ENCODE assay signal across 30 mouse cellular contexts in the genomic region with DNA sequence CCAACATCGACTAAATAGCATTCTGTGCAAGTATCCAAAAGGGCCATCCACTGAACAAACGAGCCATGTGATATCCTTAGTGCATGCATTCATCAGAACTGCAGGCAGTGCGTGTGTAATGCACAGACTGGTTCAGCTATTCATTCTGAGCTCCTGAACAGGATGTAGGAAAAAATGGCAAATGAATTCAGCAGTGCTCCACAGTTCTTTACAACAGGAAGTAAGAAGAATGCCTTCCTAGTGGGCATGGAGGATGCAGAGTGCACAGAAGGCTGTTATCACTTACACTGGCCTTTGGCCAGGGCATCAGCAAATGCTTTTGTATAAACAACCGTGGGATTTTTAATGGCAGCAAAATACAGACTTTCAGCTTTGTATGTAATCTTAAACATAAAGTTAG.
DNase-seq lines count a peak whose midpoint lies in the region; ATAC-seq and TF ChIP-seq lines count a peak whose summit lies in the region.
"Had no signal": no experiment of that assay in that cellular context is flagged by ENCODE, and none has a peak within 500 bp of the region (broad histone marks: within the 10 kb centered on the region; RNA-seq: fewer than 3 reads in every experiment).

No protein-coding gene starts in this region.

- TF ChIP-seq POLR2A in lung, adult 2 months (IDR thresholded peaks at IDR 0.05; ENCODE audit: borderline replicate concordance, extremely low read depth, low read depth, low read length): no peak

- no peak overlapping the region for H3K4me2 ChIP-seq in heart, embryonic 16.5 days (ENCODE audit: low read depth, low read length)
- H3K4me2 ChIP-seq in lung, embryonic 15.5 days: no peak overlapping the region
- H3K4me2 ChIP-seq in forebrain, embryonic 13.5 days: no peak overlapping the region
- H3K4me2 ChIP-seq: hindbrain, embryonic 12.5 days; intestine, embryonic 15.5 days; limb, embryonic 15.5 days; neural tube, embryonic 15.5 days had no signal

- 56% methylated on average over 4 of the region's 4 CpGs for WGBS in heart, embryonic 16.5 days
- WGBS in heart, embryonic 10.5 days: 64% methylated on average over 4 of the region's 4 CpGs
- 62% methylated on average over 4 of the region's 4 CpGs for WGBS in lung, embryonic 15.5 days
- 49% methylated on average over 4 of the region's 4 CpGs for WGBS in lung, adult 2 months
- 53% methylated on average over 4 of the region's 4 CpGs for WGBS in forebrain, embryonic 13.5 days

- peak; percentile 6 for DNase-seq in adrenal gland, postnatal 14 days
- DNase-seq in adrenal gland, postnatal 4 days (ENCODE audit: low spot score in 2 of 2): no peak
- no peak for DNase-seq in heart, embryonic 10.5 days (ENCODE audit: low spot score)
- no peak for DNase-seq in lung, adult 2 months
- DNase-seq: adrenal gland, adult 2 months; cerebellum, adult 11 months; cerebellum, adult 9-10 months; cerebellum, postnatal 36 days; gastrocnemius, postnatal 14 days; heart, postnatal 36 days; kidney, adult 2 months; layer of hippocampus, postnatal 36 days; midbrain, embryonic 14.5 days; retina, postnatal 1 day; right cerebral cortex, postnatal 25 days; spleen, adult 18-20 months; thymus, postnatal 14 days had no signal

- no peak for TF ChIP-seq CTCF in lung, adult 2 months (IDR thresholded peaks at IDR 0.05; ENCODE audit: insufficient read depth, low read length)

- no peak overlapping the region for H3K9ac ChIP-seq in heart, embryonic 16.5 days (ENCODE audit: low read length)
- no peak overlapping the region for H3K9ac ChIP-seq in lung, embryonic 15.5 days
- H3K9ac ChIP-seq in forebrain, embryonic 13.5 days: no peak overlapping the region
- H3K9ac ChIP-seq: hindbrain, embryonic 12.5 days; intestine, embryonic 15.5 days; limb, embryonic 15.5 days; liver, embryonic 14.5 days; neural tube, embryonic 15.5 days had no signal

- peaks cover 3% of the 10 kb centered on the region for H3K4me1 ChIP-seq in heart, embryonic 16.5 days (ENCODE audit: control insufficient read depth, insufficient read depth, low read length)
- no peaks in the 10 kb centered on the region for H3K4me1 ChIP-seq in heart, embryonic 10.5 days
- H3K4me1 ChIP-seq in lung, embryonic 15.5 days: no peaks in the 10 kb centered on the region
- peaks cover 8% of the 10 kb centered on the region for H3K4me1 ChIP-seq in lung, adult 2 months (ENCODE audit: control insufficient read depth, insufficient read depth, low read length)
- no peaks in the 10 kb centered on the region for H3K4me1 ChIP-seq in forebrain, embryonic 13.5 days
- H3K4me1 ChIP-seq: hindbrain, embryonic 12.5 days; intestine, embryonic 15.5 days; neural tube, embryonic 15.5 days had no signal

- no peaks in the 10 kb centered on the region for H3K36me3 ChIP-seq in heart, embryonic 16.5 days (ENCODE audit: control insufficient read depth, insufficient read depth)
- no peaks in the 10 kb centered on the region for H3K36me3 ChIP-seq in heart, embryonic 10.5 days
- H3K36me3 ChIP-seq in lung, embryonic 15.5 days: no peaks in the 10 kb centered on the region
- no peaks in the 10 kb centered on the region for H3K36me3 ChIP-seq in forebrain, embryonic 13.5 days (ENCODE audit: poor library complexity, severe bottlenecking)
- H3K36me3 ChIP-seq: hindbrain, embryonic 12.5 days; intestine, embryonic 15.5 days; limb, embryonic 10.5 days; limb, embryonic 15.5 days; neural tube, embryonic 15.5 days had no signal

- peak overlapping the region; percentile 24; the same call in 1 of the 2 replicates for H3K27ac ChIP-seq in heart, embryonic 16.5 days (ENCODE audit: low read length)
- H3K27ac ChIP-seq in heart, embryonic 10.5 days: no peak overlapping the region
- 0 out of 2 replicates have a peak overlapping the region, but pooled peaks have one; percentile 15 for H3K27ac ChIP-seq in lung, embryonic 15.5 days
- no peak overlapping the region for H3K27ac ChIP-seq in forebrain, embryonic 13.5 days
- H3K27ac ChIP-seq: hindbrain, embryonic 12.5 days; hindbrain, postnatal 0 days; intestine, embryonic 15.5 days; limb, embryonic 10.5 days; limb, embryonic 15.5 days; liver, embryonic 14.5 days; neural tube, embryonic 15.5 days had no signal

- no peak overlapping the region for H3K4me3 ChIP-seq in heart, embryonic 16.5 days (ENCODE audit: low read length)
- H3K4me3 ChIP-seq in heart, embryonic 10.5 days: no peak overlapping the region
- no peak overlapping the region for H3K4me3 ChIP-seq in lung, embryonic 15.5 days
- H3K4me3 ChIP-seq in lung, adult 2 months (replicated peaks; ENCODE audit: extremely low read depth, low read depth, low read length): no peak overlapping the region
- H3K4me3 ChIP-seq in forebrain, embryonic 13.5 days: no peak overlapping the region
- H3K4me3 ChIP-seq: hindbrain, embryonic 12.5 days; intestine, embryonic 15.5 days; limb, embryonic 10.5 days; limb, embryonic 15.5 days; neural tube, embryonic 15.5 days had no signal

- ATAC-seq in heart, embryonic 16.5 days (replicated peaks; ENCODE audit: extremely low read depth, insufficient read depth, low FRiP score): peak; percentile 52; the same call in 1 of the 2 replicates
- ATAC-seq in lung, embryonic 15.5 days (ENCODE audit: borderline replicate concordance, extremely low read depth, low FRiP score, low TSS enrichment): 0 out of 2 replicates have a peak, but pooled peaks have one; percentile 23
- ATAC-seq in forebrain, embryonic 13.5 days: no peak
- ATAC-seq: activated CD4-positive, CD25-positive, alpha-beta regulatory T cell, adult 4 months; forebrain, embryonic 14.5 days; hindbrain, postnatal 0 days; intestine, embryonic 15.5 days had no signal

- no peaks in the 10 kb centered on the region for H3K9me3 ChIP-seq in heart, embryonic 16.5 days (replicated peaks; ENCODE audit: control insufficient read depth, low read length)
- no peaks in the 10 kb centered on the region for H3K9me3 ChIP-seq in heart, embryonic 10.5 days
- no peaks in the 10 kb centered on the region for H3K9me3 ChIP-seq in lung, embryonic 15.5 days
- H3K9me3 ChIP-seq in forebrain, embryonic 13.5 days (replicated peaks): no peaks in the 10 kb centered on the region
- H3K9me3 ChIP-seq: hindbrain, embryonic 12.5 days; intestine, embryonic 15.5 days; limb, embryonic 10.5 days; limb, embryonic 15.5 days; neural tube, embryonic 15.5 days had no signal

- H3K27me3 ChIP-seq in heart, embryonic 16.5 days (ENCODE audit: control insufficient read depth, insufficient read depth, low read length): no peaks in the 10 kb centered on the region
- H3K27me3 ChIP-seq in heart, embryonic 10.5 days (ENCODE audit: insufficient read depth, poor library complexity, severe bottlenecking): no peaks in the 10 kb centered on the region
- H3K27me3 ChIP-seq in lung, embryonic 15.5 days: no peaks in the 10 kb centered on the region
- H3K27me3 ChIP-seq in forebrain, embryonic 13.5 days: no peaks in the 10 kb centered on the region
- H3K27me3 ChIP-seq: CH12.LX; hindbrain, embryonic 12.5 days; intestine, embryonic 15.5 days; limb, embryonic 15.5 days; neural tube, embryonic 15.5 days had no signal

Comparison
In these comparisons a context has a peak if more than half of its experiments do, and no peak if none do; other contexts are left out.
1. H3K27ac ChIP-seq: peak in heart, embryonic 16.5 days (single experiment) and lung, embryonic 15.5 days (single experiment); none in heart, embryonic 10.5 days (single experiment) and forebrain, embryonic 13.5 days (single experiment).